Mouse (Mus musculus) ovary, adult 10 weeks (tissue): ENCODE data around the gene Tgfbi. TPM values are rescaled to one million over a fixed set of nuclear protein-coding genes. Genes with fewer than 3 reads are reported as not detected.

Experiments
- polyA plus RNA-seq: library from polyadenylated mRNA; stranded (reverse); fragments of 350-450 nt; fragmentation: Illumina TruSeq; extraction: RNeasy Lipid Tissue Mini Kit (QIAGEN cat#74804); gene quantifications from one replicate; pipeline ENCODE4 v1.2.3, GENCODE M21; 2014

The Tgfbi gene
- 20.3 TPM for polyA plus RNA-seq

GRCm38 (mm10) chr13:56609103-56609856, at the start of gene Tgfbi:
TSS of gene Tgfbi (plus strand) at chr13:56609523.

Other genes starting within 250 kb of the Tgfbi start
- not detected for gene Gm3045, start 182.9 kb upstream of the Tgfbi start, polyA plus RNA-seq
- 0.80 TPM for gene Slc25a48, start 171.2 kb upstream of the Tgfbi start, polyA plus RNA-seq
- not detected for gene Il9, start 127.3 kb upstream of the Tgfbi start, polyA plus RNA-seq
- gene Fbxl21, start 87.1 kb upstream of the Tgfbi start, polyA plus RNA-seq = 2.2 TPM
- gene Lect2, start 61.0 kb upstream of the Tgfbi start, polyA plus RNA-seq = not detected
- gene Smad5, start 93.5 kb downstream of the Tgfbi start, polyA plus RNA-seq = 92.4 TPM
- gene Gm45623, start 144.3 kb downstream of the Tgfbi start, polyA plus RNA-seq = not detected